Mouse (Mus musculus) c-Kit-positive CD71-negative TER-119-negative erythroid progenitor cells, embryonic 14.5 days (primary cell): ENCODE data around the gene Prtg.

ENCODE experiments used
- DNase-seq: peaks from one replicate; pipeline ENCODE4 v3.0.0-alpha.2; 2013; ENCODE audit warnings: low read depth

The Prtg gene

GRCm38 (mm10) chr9:72913551-72913950 lies 106.9 kb downstream of the Prtg start:
- no peak for DNase-seq

- no peak for DNase-seq
Measured at GRCm38 (mm10) chr9:72915728-72916127, 109.1 kb downstream of the Prtg start.

DNA sequence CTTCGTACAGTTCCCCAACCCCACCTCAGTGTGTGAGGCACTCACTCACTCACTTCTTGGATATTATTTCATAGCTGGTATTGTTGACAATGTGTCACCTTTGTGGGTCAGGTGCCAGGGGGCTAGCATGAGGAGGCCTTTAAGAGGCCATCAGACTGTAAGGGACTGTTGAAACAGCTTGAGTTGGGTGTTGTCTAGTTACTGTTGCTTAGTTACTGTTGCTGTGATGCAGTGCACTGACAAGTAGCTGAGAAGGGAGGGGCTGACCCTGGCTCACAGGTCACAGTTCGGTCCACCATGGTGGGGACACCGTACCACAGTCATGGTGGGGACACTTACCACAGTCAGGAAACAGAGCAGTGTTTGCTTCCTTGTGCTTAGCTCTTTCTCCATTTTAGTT lies 116.4 kb downstream of the Prtg start:
- DNase-seq: no peak

DNA sequence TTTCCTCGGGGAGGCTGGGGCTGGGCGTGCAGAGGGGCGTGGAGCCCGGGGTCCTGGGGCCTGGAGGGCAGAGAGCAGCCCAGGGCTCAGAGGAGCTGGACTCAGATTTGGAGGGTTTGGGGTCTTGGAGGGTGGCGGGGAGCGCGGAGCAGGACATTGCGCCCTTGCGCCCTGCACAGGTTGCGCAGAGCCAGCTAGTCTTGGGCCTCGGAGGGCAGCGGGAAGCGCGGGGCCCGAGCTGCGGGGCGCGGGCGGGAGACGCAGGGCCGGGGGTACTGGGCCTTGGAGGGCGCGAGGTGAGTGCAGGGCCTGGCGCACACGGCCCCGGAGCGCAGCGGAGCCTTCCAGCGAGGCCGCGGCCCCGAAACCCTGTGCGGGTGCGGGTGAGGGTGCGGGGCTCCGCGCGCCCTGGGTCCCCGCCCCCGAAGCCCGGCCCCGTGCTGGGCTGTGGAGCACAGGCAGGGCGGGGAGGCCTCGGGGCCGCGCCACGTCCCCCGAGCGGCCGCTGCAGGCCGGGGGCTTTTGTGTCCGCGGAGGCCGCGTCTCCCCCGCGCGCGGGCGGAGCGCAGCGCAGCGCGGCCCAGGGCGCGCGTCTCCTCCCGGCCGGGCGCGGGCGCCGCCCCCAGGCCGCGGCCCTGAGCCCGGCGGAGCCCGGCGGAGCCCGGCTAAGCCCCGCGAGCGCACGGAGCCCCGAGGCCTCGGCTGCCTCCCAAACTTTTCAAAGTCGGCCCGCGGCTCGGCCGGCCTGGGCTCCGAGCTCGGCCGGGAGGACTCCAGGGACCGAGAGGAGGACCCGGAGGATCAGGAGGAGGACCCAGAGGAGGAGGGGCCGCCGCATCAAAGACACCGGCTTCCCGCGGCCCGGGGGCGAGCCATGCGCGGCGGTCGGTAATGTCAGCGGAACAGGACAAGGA lies 118.6 kb downstream of the Prtg start, which contains the start of gene Pygo1:
TSS of gene Pygo1 (plus strand) at position 625 of the 914 bp plus-strand sequence.
- no peak for DNase-seq

DNA sequence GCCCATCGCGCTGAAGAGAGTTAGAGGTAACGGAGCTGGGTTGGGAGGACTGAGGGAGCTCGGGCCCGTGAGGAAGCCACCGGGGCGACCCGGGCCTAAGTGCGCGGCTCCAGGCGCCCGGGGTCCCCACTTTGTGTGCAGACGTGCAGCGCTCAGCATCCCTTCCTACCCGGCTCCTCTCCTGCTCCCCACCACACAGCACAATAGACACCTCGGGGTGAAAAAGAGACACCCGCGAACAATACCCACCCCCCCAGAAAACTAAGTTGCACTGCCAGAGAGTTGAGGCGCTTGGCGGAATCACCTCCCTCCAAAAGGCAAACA lies 119.2 kb downstream of the Prtg start:
- DNase-seq: no peak

- no peak for DNase-seq
Measured at GRCm38 (mm10) chr9:72931166-72931790, 124.6 kb downstream of the Prtg start.

DNA sequence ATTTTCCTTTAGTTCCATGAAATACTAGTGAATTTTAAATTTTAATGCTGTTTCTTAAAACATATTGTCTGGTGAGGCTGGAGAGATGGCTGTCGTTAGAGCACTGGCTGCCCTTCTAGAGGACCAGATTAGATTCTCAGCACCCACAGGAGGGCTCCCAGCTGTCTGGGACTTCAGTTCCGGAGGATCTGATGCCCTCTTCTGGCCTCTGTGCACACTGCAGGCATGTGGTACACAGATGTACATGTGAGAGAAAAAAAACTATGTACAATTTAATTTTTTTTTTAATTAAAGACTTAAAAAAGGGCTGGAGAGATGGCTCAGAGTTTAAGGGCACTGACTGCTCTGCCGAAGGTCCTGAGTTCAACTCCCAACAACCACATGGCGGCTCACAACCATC lies 128.6 kb downstream of the Prtg start:
- DNase-seq: no peak

DNA sequence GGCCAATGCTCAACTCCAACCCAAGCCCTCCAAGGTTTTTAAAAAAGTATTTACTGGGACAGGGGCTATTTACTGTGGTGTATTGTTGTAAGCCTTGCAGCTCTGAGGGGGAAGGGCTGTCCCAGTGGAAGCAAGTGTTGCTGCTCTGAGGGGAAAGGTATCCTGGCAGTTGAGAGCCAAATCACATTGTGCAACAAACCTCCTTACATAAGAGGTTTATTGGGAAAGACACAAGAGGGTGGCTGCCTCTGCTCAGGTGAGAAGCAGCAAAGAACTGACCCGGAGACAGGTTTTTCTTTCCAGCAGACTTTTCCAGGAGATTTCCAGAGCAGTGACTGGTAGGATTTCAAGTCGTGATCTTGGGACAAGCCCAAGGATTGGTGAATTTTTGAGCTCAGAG lies 129.6 kb downstream of the Prtg start:
- DNase-seq: no peak

DNA sequence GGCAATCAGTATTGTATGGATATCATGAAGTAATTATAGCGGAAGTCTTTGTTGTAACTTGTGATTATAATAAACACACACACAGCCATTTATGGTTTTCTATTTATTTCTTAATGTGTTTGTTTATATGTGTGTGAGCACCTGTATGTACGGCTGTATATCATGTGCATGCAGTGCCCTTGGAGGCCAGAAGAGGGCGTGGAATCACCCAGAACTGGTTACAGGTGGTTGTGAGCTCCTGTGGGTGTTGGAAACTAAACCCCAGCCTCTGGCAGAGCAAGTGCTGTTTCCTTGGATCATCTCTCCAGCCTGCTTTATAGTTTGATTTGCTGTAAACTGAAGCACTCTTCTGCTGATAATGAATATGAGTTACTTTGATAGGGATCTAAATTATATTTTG lies 136.8 kb downstream of the Prtg start:
- no peak for DNase-seq

- DNase-seq: no peak
Measured at GRCm38 (mm10) chr9:72944286-72944685, 137.6 kb downstream of the Prtg start.

DNA sequence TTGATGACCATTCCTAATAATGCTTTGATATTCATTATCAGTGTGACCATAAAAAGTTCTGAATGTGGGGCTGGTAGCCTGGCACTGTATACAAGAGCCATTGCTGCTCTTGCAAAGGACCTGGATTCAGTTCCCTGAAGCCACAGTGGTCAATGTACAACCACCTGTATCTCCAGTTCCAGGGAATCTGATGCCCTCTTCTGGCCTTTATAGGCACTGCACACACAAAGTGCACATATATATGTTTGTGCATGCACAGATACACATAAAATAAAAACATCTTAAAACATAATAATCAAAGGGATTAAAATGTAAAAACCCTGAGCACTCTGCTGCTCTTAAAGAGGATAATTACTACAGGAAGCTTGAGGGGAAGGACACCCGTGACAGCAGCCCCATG lies 140.3 kb downstream of the Prtg start:
- DNase-seq: no peak

- no peak for DNase-seq
Measured at GRCm38 (mm10) chr9:72949572-72949971, 142.9 kb downstream of the Prtg start.

DNA sequence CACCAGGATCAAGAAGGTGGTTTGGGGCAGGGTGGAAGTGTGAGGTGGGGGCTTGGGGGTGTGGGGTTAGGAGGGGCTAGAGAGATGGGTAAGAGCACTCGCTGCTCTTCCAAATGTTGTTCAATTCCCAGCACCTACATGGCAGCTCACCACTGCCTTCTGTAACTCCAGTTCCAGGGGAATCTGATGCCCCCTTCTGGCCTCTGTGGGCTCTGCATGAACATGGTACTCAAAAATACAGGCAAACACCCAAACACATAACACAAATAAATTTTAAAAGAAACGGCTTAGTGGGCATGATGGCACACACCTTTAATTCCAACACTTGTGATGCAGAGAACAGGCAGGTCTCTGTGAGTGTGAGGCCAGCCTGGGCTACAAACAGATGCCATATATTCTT lies 148.1 kb downstream of the Prtg start:
- DNase-seq: no peak

DNA sequence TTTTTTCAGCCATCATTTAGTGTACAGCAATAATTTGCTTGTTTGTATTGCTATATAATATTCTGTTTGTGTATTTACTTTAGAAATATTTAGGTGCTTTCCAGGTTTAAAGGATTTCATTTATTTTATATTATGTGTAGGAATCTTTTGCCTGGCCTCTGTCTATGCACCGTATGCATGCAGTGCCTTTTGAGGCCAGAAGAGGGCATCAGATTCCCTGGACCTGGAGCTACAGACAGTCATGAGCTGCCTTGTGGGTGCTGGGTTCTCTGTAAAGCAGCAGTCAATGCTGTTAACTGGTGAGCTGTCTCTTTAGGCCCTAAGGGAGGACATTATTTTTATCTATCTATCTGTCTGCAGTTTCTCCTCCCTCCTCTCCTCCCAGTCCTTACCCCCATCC lies 148.9 kb downstream of the Prtg start:
- DNase-seq: no peak

GRCm38 (mm10) chr9:72958521-72959450 lies 152.1 kb downstream of the Prtg start, which contains the start of the genes Dyx1c1 and Gm44503:
TSS of gene Dyx1c1 (plus strand) at chr9:72958785.
TSS of gene Gm44503 (plus strand) at chr9:72958852.
- peak; percentile 68 for DNase-seq

- no peak for DNase-seq
Measured at GRCm38 (mm10) chr9:72961346-72961745, 154.7 kb downstream of the Prtg start.

DNA sequence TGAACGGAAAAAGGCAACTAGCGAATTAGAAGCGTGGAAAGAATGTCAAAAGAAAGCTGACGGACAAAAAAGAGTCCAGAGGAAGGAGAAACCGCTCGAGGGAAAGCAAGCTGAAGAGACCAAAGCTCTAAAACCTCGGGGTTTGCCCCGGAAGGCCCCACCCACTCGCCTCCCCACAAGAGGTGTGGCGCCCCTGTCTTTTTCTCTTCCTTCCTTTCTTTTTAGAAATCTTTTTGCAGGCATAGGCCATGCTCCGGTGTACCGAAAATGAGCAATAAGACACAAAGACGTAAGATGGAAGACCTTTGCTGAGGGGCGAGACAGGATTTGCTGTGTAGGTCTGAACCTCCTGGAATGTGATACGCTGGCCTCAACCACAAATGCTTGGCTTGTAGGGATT lies 155.3 kb downstream of the Prtg start:
- no peak for DNase-seq
